Mouse (Mus musculus): ENCODE data around the gene Smpd2.

- TF ChIP-seq CTCF (IDR thresholded peaks at IDR 0.05; ENCODE audit: insufficient read depth, low read length), result no peak
- no peak for TF ChIP-seq POLR2A (IDR thresholded peaks at IDR 0.05; ENCODE audit: borderline replicate concordance, extremely low read depth, low read depth, low read length)
These were observed 30.2 kb downstream of the Smpd2 start for GRCm38 (mm10) chr10:41459990-41460389.
